ENCODE assay signal across 1 mouse cellular context in the genomic region with DNA sequence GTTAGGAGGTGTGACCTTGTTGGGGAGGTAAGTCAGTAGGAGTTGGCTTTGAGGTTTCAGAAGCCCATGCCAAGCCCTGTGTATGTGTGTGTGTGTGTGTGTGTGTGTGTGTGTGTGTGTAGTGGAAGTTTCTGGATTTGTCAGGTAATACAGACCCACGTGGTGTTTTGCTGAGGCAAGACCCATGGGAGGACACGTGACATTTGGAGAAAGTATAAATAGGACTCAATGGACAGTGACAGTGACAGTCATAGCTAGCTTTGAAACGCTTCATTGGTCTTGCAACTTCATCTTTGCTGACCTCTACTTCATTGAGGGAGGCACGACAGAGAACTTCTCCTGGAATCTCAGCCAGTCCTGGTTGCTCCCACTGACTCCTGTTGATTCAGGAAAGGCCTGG.
TF ChIP-seq lines count a peak whose summit lies in the region.

No protein-coding gene starts in this region.

TF ChIP-seq in CH12.LX, 34 proteins besides CTCF, POLR2A, EP300 and RAD21 (continued from another document):
- TF ChIP-seq TBP (conservative IDR thresholded peaks at IDR 0.05; ENCODE audit: low read depth, low read length) (peak; percentile 73; the same call in 1 of the 2 replicates), USF2 (conservative IDR thresholded peaks at IDR 0.05; ENCODE audit: low read depth, low read length) (peak; percentile 57), CHD2 (IDR thresholded peaks at IDR 0.05; ENCODE audit: low read length) (no peak)
